Mouse (Mus musculus) stomach, adult 2 months (tissue): ENCODE data around the gene Cd52. TPM values are rescaled to one million over a fixed set of nuclear protein-coding genes. Genes with fewer than 3 reads are reported as not detected.

ENCODE experiments used
- polyA plus RNA-seq: library from polyadenylated mRNA; depleted of rRNA; stranded (reverse); fragments of >200 nt; gene quantifications from 2 replicates; pipeline ENCODE4 v1.2.3, GENCODE M21; 2012; rRNA removed

Cd52 gene
- polyA plus RNA-seq: 4.7 and 8.8 TPM in 2 replicates

GRCm38 (mm10) chr4:134094923-134095547 is at the start of gene Cd52:
Gene Cd52, minus strand, starts transcription at chr4:134095082.

GRCm38 (mm10) chr4:134128221-134128982 is 33.5 kb upstream of the Cd52 start, which contains the start of gene Sh3bgrl3:
Gene Sh3bgrl3, minus strand, starts transcription at chr4:134128789.

GRCm38 (mm10) chr4:134101979-134102741 is 7.3 kb upstream of the Cd52 start, which contains the start of gene Ubxn11:
Gene Ubxn11, plus strand, starts transcription at chr4:134102570.

DNA sequence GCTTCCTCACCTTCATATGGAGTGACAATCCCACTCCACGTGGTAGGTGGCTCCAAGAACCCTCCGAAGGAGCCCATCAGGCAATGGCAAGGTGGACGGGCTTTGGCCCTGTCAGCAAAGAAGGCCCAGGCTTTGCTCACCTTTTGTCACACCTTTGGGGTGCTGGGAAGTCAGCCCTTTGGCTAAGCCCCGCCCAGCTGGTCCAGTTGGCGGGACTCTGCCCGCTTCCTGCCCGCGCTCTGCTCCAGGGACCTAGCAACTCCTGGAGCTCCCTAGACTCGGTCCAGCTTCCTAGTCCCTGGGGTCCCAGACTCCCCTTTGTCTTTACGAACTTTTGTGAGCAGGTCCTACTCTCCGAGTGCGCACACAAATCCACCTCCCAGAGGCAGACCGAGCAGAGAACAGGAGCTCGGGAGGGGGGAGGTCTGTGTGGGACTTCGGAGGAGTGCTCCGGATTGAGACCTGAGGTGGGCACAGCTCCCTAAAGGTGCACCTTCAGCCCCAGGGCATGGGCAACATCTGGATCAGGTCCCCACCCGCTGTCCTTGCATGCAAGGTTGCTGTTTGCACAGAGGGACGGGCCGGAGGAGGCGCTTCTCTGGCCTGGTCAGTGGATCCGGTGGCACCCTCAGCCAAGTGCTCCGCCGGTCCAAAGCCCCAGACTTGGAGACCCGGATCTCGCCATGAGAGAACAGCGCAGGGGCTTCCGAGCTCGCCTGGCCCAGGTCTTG is 34.6 kb downstream of the Cd52 start, which contains the start of gene Crybg2:
TSS of gene Crybg2 (plus strand) at position 681 of the 731 bp plus-strand sequence.

GRCm38 (mm10) chr4:134053538-134053937 is 41.3 kb downstream of the Cd52 start, which contains the start of gene Zfp683:
Gene Zfp683, plus strand, starts transcription at chr4:134053838.

Other genes with a start within 250 kb of the Cd52 start
- gene Rps6ka1, start 207.3 kb downstream of the Cd52 start, polyA plus RNA-seq: 49.6 and 54.9 TPM in 2 replicates
- gene Hmgn2, start 126.4 kb downstream of the Cd52 start, polyA plus RNA-seq: 2.3 and 3.2 TPM in 2 replicates
- gene Dhdds, start 94.2 kb downstream of the Cd52 start, polyA plus RNA-seq: 6.3 and 6.7 TPM in 2 replicates
- not detected in 2 replicates for gene Lin28a, start 76.2 kb downstream of the Cd52 start, polyA plus RNA-seq
- 0.05 and 0.10 TPM in 2 replicates for gene Zfp683, start 41.2 kb downstream of the Cd52 start, polyA plus RNA-seq
- gene Crybg2, start 34.3 kb downstream of the Cd52 start, polyA plus RNA-seq: 7.5 and 9.4 TPM in 2 replicates
- 0.82 and 2.1 TPM in 2 replicates for gene Ubxn11, start 7.5 kb upstream of the Cd52 start, polyA plus RNA-seq
- 521 and 785 TPM in 2 replicates for gene Sh3bgrl3, start 33.7 kb upstream of the Cd52 start, polyA plus RNA-seq
- 17.3 and 19.2 TPM in 2 replicates for gene Cep85, start 92.0 kb upstream of the Cd52 start, polyA plus RNA-seq
- not detected in 2 replicates for gene Gm7534, start 107.9 kb upstream of the Cd52 start, polyA plus RNA-seq
- gene Catsper4, start 132.3 kb upstream of the Cd52 start, polyA plus RNA-seq: 0.21 and 0.29 TPM in 2 replicates
- gene Cnksr1, start 143.3 kb upstream of the Cd52 start, polyA plus RNA-seq: 12.0 TPM in 2 replicates
- gene E130218I03Rik, start 148.6 kb upstream of the Cd52 start, polyA plus RNA-seq: not detected in 2 replicates
- 4.6 and 9.0 TPM in 2 replicates for gene Zfp593, start 150.5 kb upstream of the Cd52 start, polyA plus RNA-seq
- gene Gm30191, start 151.9 kb upstream of the Cd52 start, polyA plus RNA-seq: 0.14 TPM in 1 of 2 replicates, not detected in the other
- gene Grrp1, start 159.0 kb upstream of the Cd52 start, polyA plus RNA-seq: 6.7 and 9.4 TPM in 2 replicates
- gene Pdik1l, start 192.8 kb upstream of the Cd52 start, polyA plus RNA-seq: 0.56 and 0.67 TPM in 2 replicates
- 0.21 and 0.28 TPM in 2 replicates for gene Trim63, start 220.0 kb upstream of the Cd52 start, polyA plus RNA-seq
- 0.16 TPM in 1 of 2 replicates, not detected in the other for gene Slc30a2, start 248.1 kb upstream of the Cd52 start, polyA plus RNA-seq